Mouse (Mus musculus): ENCODE measurements around the gene Oas1h. TPM values are rescaled to one million over a fixed set of nuclear protein-coding genes. Genes with fewer than 3 reads are reported as not detected.
"Not testable (repeated sequence)": the region's sequence is repeated elsewhere in the genome, so short reads cannot be mapped to it uniquely, and the experiment has no call there.

The Oas1h gene
- not detected for polyA plus RNA-seq (2017; shearing (Covaris generic))

- ATAC-seq = no peak
Measured at GRCm38 (mm10) chr5:120861121-120861520, at the start of gene Oas1h. Gene Oas1h, plus strand, starts transcription at chr5:120861421.

- ATAC-seq = peak; percentile 100
Measured at GRCm38 (mm10) chr5:120811951-120812819, 49.0 kb upstream of the Oas1h start, which contains the start of gene Oas1c. Gene Oas1c, minus strand, starts transcription at chr5:120812514.

GRCm38 (mm10) chr5:120813023-120813422, 48.2 kb upstream of the Oas1h start:
- no peak for ATAC-seq

- no peak for ATAC-seq
Measured at GRCm38 (mm10) chr5:120815949-120816348, 45.3 kb upstream of the Oas1h start.

- no peak for ATAC-seq
Measured at GRCm38 (mm10) chr5:120818999-120819398, 42.2 kb upstream of the Oas1h start.

- ATAC-seq = peak; percentile 100
Measured at GRCm38 (mm10) chr5:120831031-120831430, 30.2 kb upstream of the Oas1h start.

- no peak for ATAC-seq
Measured at GRCm38 (mm10) chr5:120833335-120834280, 27.6 kb upstream of the Oas1h start.

- peak; percentile 48 for ATAC-seq
Measured at GRCm38 (mm10) chr5:120836731-120837585, 24.3 kb upstream of the Oas1h start.

- ATAC-seq = no peak
Measured at GRCm38 (mm10) chr5:120844713-120845112, 16.5 kb upstream of the Oas1h start.

- ATAC-seq = no peak
Measured at GRCm38 (mm10) chr5:120847067-120847466, 14.2 kb upstream of the Oas1h start, which contains the start of gene Oas1f. Gene Oas1f, plus strand, starts transcription at chr5:120847367.

- peak; percentile 28 for ATAC-seq
Measured at GRCm38 (mm10) chr5:120849601-120850136, 11.6 kb upstream of the Oas1h start.

- no peak for ATAC-seq
Measured at GRCm38 (mm10) chr5:120859241-120859640, 2.0 kb upstream of the Oas1h start.

- no peak for ATAC-seq
Measured at GRCm38 (mm10) chr5:120865336-120865860, 4.2 kb downstream of the Oas1h start.

GRCm38 (mm10) chr5:120869436-120870015, 8.3 kb downstream of the Oas1h start:
- no peak for ATAC-seq

GRCm38 (mm10) chr5:120870081-120870480, 8.9 kb downstream of the Oas1h start:
- no peak for ATAC-seq

GRCm38 (mm10) chr5:120870782-120871181, 9.6 kb downstream of the Oas1h start:
- ATAC-seq = no peak

GRCm38 (mm10) chr5:120871469-120871868, 10.2 kb downstream of the Oas1h start:
- ATAC-seq = no peak

GRCm38 (mm10) chr5:120876839-120877238, 15.6 kb downstream of the Oas1h start:
- not testable (repeated sequence) for ATAC-seq

GRCm38 (mm10) chr5:120877407-120877806, 16.2 kb downstream of the Oas1h start:
- ATAC-seq = not testable (repeated sequence)

GRCm38 (mm10) chr5:120878803-120879202, 17.6 kb downstream of the Oas1h start:
- ATAC-seq = not testable (repeated sequence)

- not testable (repeated sequence) for ATAC-seq
Measured at GRCm38 (mm10) chr5:120881681-120882080, 20.5 kb downstream of the Oas1h start.

All from inflammation-experienced regulatory T-cells, adult 6 months (primary cell).